Mouse (Mus musculus): ENCODE data around the gene Pias4.

- TF ChIP-seq CTCF (IDR thresholded peaks at IDR 0.05; ENCODE audit: borderline replicate concordance, extremely low read depth, insufficient read depth, insufficient read length) (no peak), POLR2A (IDR thresholded peaks at IDR 0.05; ENCODE audit: borderline replicate concordance, extremely low read depth, insufficient read depth, insufficient read length, poor library complexity, severe bottlenecking) (no peak)
These were observed 28.7 kb downstream of the Pias4 start for GRCm38 (mm10) chr10:81138821-81139528.
